ENCODE assay signal across 18 mouse cellular contexts in genomic region chr16:74027822-74028221, GRCm38 (mm10).
DNase-seq lines count a peak whose midpoint lies in the region; ATAC-seq and TF ChIP-seq lines count a peak whose summit lies in the region.
"Had no signal": no experiment of that assay in that cellular context is flagged by ENCODE, and none has a peak within 500 bp of the region (broad histone marks: within the 10 kb centered on the region; RNA-seq: fewer than 3 reads in every experiment).

No protein-coding gene starts in this region.

- H3K4me1 ChIP-seq in heart, postnatal 0 days (ENCODE audit: control insufficient read depth, insufficient read depth) = no peaks in the 10 kb centered on the region
- no peaks in the 10 kb centered on the region for H3K4me1 ChIP-seq in heart, embryonic 11.5 days (ENCODE audit: control insufficient read depth, insufficient read depth, low read length)
- H3K4me1 ChIP-seq in kidney, adult 2 months (ENCODE audit: control insufficient read depth, insufficient read depth, low read length) = no peaks in the 10 kb centered on the region

- TF ChIP-seq EP300 in heart, postnatal 0 days (IDR thresholded peaks at IDR 0.05; ENCODE audit: low read depth) = no peak

- no peak overlapping the region for H3K27ac ChIP-seq in heart, postnatal 0 days (ENCODE audit: low read depth)
- no peak overlapping the region for H3K27ac ChIP-seq in heart, embryonic 11.5 days (ENCODE audit: low read depth, low read length)
- H3K27ac ChIP-seq in kidney, adult 2 months (ENCODE audit: insufficient read depth, low read depth, low read length) = no peak overlapping the region
- H3K27ac ChIP-seq: heart, embryonic 13.5 days; midbrain, embryonic 10.5 days had no signal

- no peak overlapping the region for H3K4me2 ChIP-seq in heart, postnatal 0 days (ENCODE audit: low read depth, low read length)
- H3K4me2 ChIP-seq in heart, embryonic 11.5 days = no peak overlapping the region
- H3K4me2 ChIP-seq: heart, embryonic 13.5 days had no signal

- ATAC-seq in heart, postnatal 0 days (ENCODE audit: insufficient read depth, low read depth) = no peak; the same call in 1 of the 2 replicates
- no peak for ATAC-seq in heart, embryonic 11.5 days (replicated peaks; ENCODE audit: insufficient number of reproducible peaks, low FRiP score, low TSS enrichment)
- ATAC-seq: inflammation-experienced regulatory T-cells, adult 6 months had no signal

- H3K27me3 ChIP-seq in heart, postnatal 0 days (ENCODE audit: control insufficient read depth, insufficient read depth, low read length) = no peaks in the 10 kb centered on the region
- H3K27me3 ChIP-seq in heart, embryonic 11.5 days (ENCODE audit: control insufficient read depth, insufficient read depth, low read length) = no peaks in the 10 kb centered on the region
- H3K27me3 ChIP-seq in kidney, adult 2 months (replicated peaks; ENCODE audit: control insufficient read depth, insufficient read depth, low read length) = no peaks in the 10 kb centered on the region
- H3K27me3 ChIP-seq: heart, embryonic 13.5 days had no signal

- TF ChIP-seq CTCF in heart, postnatal 0 days (IDR thresholded peaks at IDR 0.05; ENCODE audit: low read depth) = no peak
- TF ChIP-seq CTCF in kidney, adult 2 months (conservative IDR thresholded peaks at IDR 0.05; ENCODE audit: insufficient read depth, insufficient read length, low read depth, low read length) = no peak
- no peak for TF ChIP-seq CTCF in brain, embryonic 14.5 days (IDR thresholded peaks at IDR 0.05; ENCODE audit: borderline replicate concordance, extremely low read depth, insufficient read depth, insufficient read length)

- no peak overlapping the region for H3K4me3 ChIP-seq in heart, postnatal 0 days (ENCODE audit: low read depth, low read length)
- H3K4me3 ChIP-seq in heart, embryonic 11.5 days (ENCODE audit: low read depth, low read length) = no peak overlapping the region
- H3K4me3 ChIP-seq in kidney, adult 2 months (ENCODE audit: insufficient read depth, low read depth, low read length) = no peak overlapping the region
- H3K4me3 ChIP-seq: erythroblast, embryonic 14.5 days; heart, embryonic 13.5 days; midbrain, embryonic 10.5 days had no signal

- H3K9ac ChIP-seq in heart, postnatal 0 days (replicated peaks; ENCODE audit: low read depth, low read length) = no peak overlapping the region
- no peak overlapping the region for H3K9ac ChIP-seq in heart, embryonic 11.5 days (ENCODE audit: low read depth, low read length)
- H3K9ac ChIP-seq: heart, embryonic 13.5 days had no signal

- peak; percentile 31 to 33 for DNase-seq in cerebellum, postnatal 25 days
- no peak for DNase-seq in cerebellum, adult 18-20 months
- peak; percentile 13 for DNase-seq in heart, postnatal 0 days (ENCODE audit: low spot score)
- peak; percentile 69 for DNase-seq in kidney, adult 2 months
- no peak for DNase-seq in kidney, postnatal 10 days
- DNase-seq in brain, embryonic 14.5 days (ENCODE audit: low read depth) = peak; percentile 64
- DNase-seq: adrenal gland, postnatal 25 days; B cell, adult 2 months; kidney, postnatal 14 days; liver; lung, adult 2 months; lung, postnatal 36 days; right cerebral cortex, postnatal 25 days had no signal

- H3K36me3 ChIP-seq in heart, postnatal 0 days (replicated peaks; ENCODE audit: control insufficient read depth, insufficient read depth, low read length) = no peaks in the 10 kb centered on the region
- no peaks in the 10 kb centered on the region for H3K36me3 ChIP-seq in heart, embryonic 11.5 days (ENCODE audit: control insufficient read depth, insufficient read depth, low read length)
- no peaks in the 10 kb centered on the region for H3K36me3 ChIP-seq in kidney, adult 2 months (ENCODE audit: control insufficient read depth, insufficient read depth, low read length)
- H3K36me3 ChIP-seq: heart, embryonic 13.5 days; midbrain, embryonic 10.5 days had no signal

- H3K9me3 ChIP-seq in heart, postnatal 0 days (replicated peaks; ENCODE audit: control insufficient read depth, low read length) = no peaks in the 10 kb centered on the region
- H3K9me3 ChIP-seq in heart, embryonic 11.5 days (replicated peaks; ENCODE audit: control insufficient read depth, low read length) = no peaks in the 10 kb centered on the region
- H3K9me3 ChIP-seq: heart, embryonic 13.5 days; midbrain, embryonic 10.5 days had no signal

- no peak for TF ChIP-seq POLR2A in kidney, adult 2 months (IDR thresholded peaks at IDR 0.05; ENCODE audit: low read depth, low read length)
- no peak for TF ChIP-seq POLR2A in brain, embryonic 14.5 days (IDR thresholded peaks at IDR 0.05; ENCODE audit: borderline replicate concordance, extremely low read depth, insufficient read depth, insufficient read length, poor library complexity, severe bottlenecking)

- WGBS in heart, postnatal 0 days = 27% methylated on average over 4 of the region's 4 CpGs
- 53% methylated on average over 4 of the region's 4 CpGs for WGBS in heart, embryonic 11.5 days (ENCODE audit: insufficient replicate concordance)
- WGBS in kidney, adult 2 months = 55% methylated on average over 4 of the region's 4 CpGs

Comparison
In these comparisons a context has a peak if more than half of its experiments do, and no peak if none do; other contexts are left out.
1. DNase-seq: peak in cerebellum, postnatal 25 days (2 of 2), heart, postnatal 0 days (single experiment), kidney, adult 2 months (single experiment) and brain, embryonic 14.5 days (single experiment); none in cerebellum, adult 18-20 months (0 of 2) and kidney, postnatal 10 days (single experiment).